Mouse (Mus musculus) urinary bladder, postnatal 4 days (tissue): ENCODE data around the gene Pdik1l.

Source experiments
- DNase-seq, 2 experiments: peaks; one replicate each; pipeline ENCODE4 v3.0.0; 2021 to 2022; ENCODE audit warnings: low spot score in 2 of 2

The Pdik1l gene

GRCm38 (mm10) chr4:134258354-134258753 lies 29.3 kb downstream of the Pdik1l start:
- DNase-seq = no peak

- DNase-seq = no peak
Measured at GRCm38 (mm10) chr4:134257198-134258009, 30.3 kb downstream of the Pdik1l start.

GRCm38 (mm10) chr4:134256407-134257197 lies 31.1 kb downstream of the Pdik1l start:
- DNase-seq = no peak

- no peak for DNase-seq
Measured at GRCm38 (mm10) chr4:134255854-134256253, 31.8 kb downstream of the Pdik1l start.

- no peak for DNase-seq
Measured at GRCm38 (mm10) chr4:134254835-134255234, 32.9 kb downstream of the Pdik1l start.

- DNase-seq = no peak
Measured at GRCm38 (mm10) chr4:134253722-134254324, 33.9 kb downstream of the Pdik1l start, which contains the start of gene Grrp1. Grrp1 (minus strand) TSS chr4:134254106.

- no peak for DNase-seq
Measured at GRCm38 (mm10) chr4:134252911-134253721, 34.6 kb downstream of the Pdik1l start.

GRCm38 (mm10) chr4:134252131-134252910 lies 35.4 kb downstream of the Pdik1l start:
- DNase-seq = no peak

- DNase-seq = no peak
Measured at GRCm38 (mm10) chr4:134251241-134252130, 36.2 kb downstream of the Pdik1l start.

GRCm38 (mm10) chr4:134250930-134251240 lies 36.8 kb downstream of the Pdik1l start:
- no peak for DNase-seq

GRCm38 (mm10) chr4:134250116-134250929 lies 37.4 kb downstream of the Pdik1l start:
- no peak for DNase-seq

GRCm38 (mm10) chr4:134249651-134250050 lies 38.0 kb downstream of the Pdik1l start:
- peak; percentile 61 to 81 for DNase-seq

- no peak for DNase-seq
Measured at GRCm38 (mm10) chr4:134246719-134247258, 40.9 kb downstream of the Pdik1l start, which contains the start of gene Gm30191. Gm30191 (plus strand) TSS chr4:134246935.

GRCm38 (mm10) chr4:134246256-134246655 lies 41.4 kb downstream of the Pdik1l start:
- DNase-seq = no peak

GRCm38 (mm10) chr4:134245148-134245843 lies 42.4 kb downstream of the Pdik1l start, which contains the start of gene Zfp593:
Zfp593 (minus strand) TSS chr4:134245592.
- peak; percentile 90 to 97 for DNase-seq

GRCm38 (mm10) chr4:134243516-134244250 lies 44.0 kb downstream of the Pdik1l start, which contains the start of gene E130218I03Rik:
E130218I03Rik (plus strand) TSS chr4:134243662.
- no peak for DNase-seq

- no peak for DNase-seq
Measured at GRCm38 (mm10) chr4:134238686-134239085, 49.0 kb downstream of the Pdik1l start.
